Mouse (Mus musculus): ENCODE results near the gene Cck.

The Cck gene

GRCm38 (mm10) chr9:121495529-121495928 is at the start of gene Cck:
Cck (minus strand) TSS chr9:121495694.
- no peak for DNase-seq (ENCODE audit: low spot score)

GRCm38 (mm10) chr9:121541530-121541929 is 46.0 kb upstream of the Cck start:
- no peak for DNase-seq (ENCODE audit: low spot score)

- DNase-seq (ENCODE audit: low spot score) = no peak
These were observed 37.1 kb upstream of the Cck start for GRCm38 (mm10) chr9:121532626-121533025.

GRCm38 (mm10) chr9:121528605-121529357 is 33.3 kb upstream of the Cck start:
- DNase-seq (ENCODE audit: low spot score) = no peak

GRCm38 (mm10) chr9:121526171-121526570 is 30.7 kb upstream of the Cck start:
- DNase-seq (ENCODE audit: low spot score) = no peak

GRCm38 (mm10) chr9:121520047-121520446 is 24.6 kb upstream of the Cck start:
- DNase-seq (ENCODE audit: low spot score) = no peak

GRCm38 (mm10) chr9:121514462-121514861 is 19.0 kb upstream of the Cck start:
- DNase-seq (ENCODE audit: low spot score) = no peak

GRCm38 (mm10) chr9:121511911-121512310 is 16.4 kb upstream of the Cck start:
- DNase-seq (ENCODE audit: low spot score) = no peak

GRCm38 (mm10) chr9:121506478-121507180 is 11.1 kb upstream of the Cck start:
- no peak for DNase-seq (ENCODE audit: low spot score)

GRCm38 (mm10) chr9:121505346-121505745 is 9.9 kb upstream of the Cck start:
- no peak for DNase-seq (ENCODE audit: low spot score)

GRCm38 (mm10) chr9:121496102-121496501 is 608 bp upstream of the Cck start:
- no peak for DNase-seq (ENCODE audit: low spot score)

- DNase-seq (ENCODE audit: low spot score) = no peak
These were observed 1.3 kb downstream of the Cck start for GRCm38 (mm10) chr9:121494006-121494767.

GRCm38 (mm10) chr9:121491592-121492240 is 3.8 kb downstream of the Cck start:
- DNase-seq (ENCODE audit: low spot score) = no peak

- no peak for DNase-seq (ENCODE audit: low spot score)
These were observed 8.3 kb downstream of the Cck start for GRCm38 (mm10) chr9:121487216-121487615.

GRCm38 (mm10) chr9:121479453-121479852 is 16.0 kb downstream of the Cck start:
- no peak for DNase-seq (ENCODE audit: low spot score)

GRCm38 (mm10) chr9:121477305-121477911 is 18.1 kb downstream of the Cck start:
- peak; percentile 42 for DNase-seq (ENCODE audit: low spot score)

GRCm38 (mm10) chr9:121475488-121476452 is 19.7 kb downstream of the Cck start:
- DNase-seq (ENCODE audit: low spot score) = no peak

GRCm38 (mm10) chr9:121474771-121475170 is 20.7 kb downstream of the Cck start:
- DNase-seq (ENCODE audit: low spot score) = no peak

- DNase-seq (ENCODE audit: low spot score) = no peak
These were observed 25.8 kb downstream of the Cck start for GRCm38 (mm10) chr9:121469711-121470110.

- DNase-seq (ENCODE audit: low spot score) = no peak
These were observed 28.0 kb downstream of the Cck start for GRCm38 (mm10) chr9:121467460-121467859.

GRCm38 (mm10) chr9:121460527-121460926 is 35.0 kb downstream of the Cck start:
- no peak for DNase-seq (ENCODE audit: low spot score)

Data from spleen, adult 12 weeks (tissue).